ENCODE assay signal across 14 mouse cellular contexts in genomic region chr14:71234276-71234675, GRCm38 (mm10).
"Had no signal": no experiment of that assay in that cellular context is flagged by ENCODE, and none has a peak within 500 bp of the region (broad histone marks: within the 10 kb centered on the region; RNA-seq: fewer than 3 reads in every experiment).

No protein-coding gene starts in this region.

- H3K9me3 ChIP-seq: intestine, embryonic 15.5 days; liver, embryonic 13.5 days; midbrain, embryonic 12.5 days; midbrain, embryonic 15.5 days; neural tube, embryonic 13.5 days had no signal

- H3K4me2 ChIP-seq: intestine, embryonic 15.5 days; liver, embryonic 13.5 days; midbrain, embryonic 12.5 days; midbrain, embryonic 15.5 days; neural tube, embryonic 13.5 days had no signal

- H3K4me3 ChIP-seq: intestine, embryonic 15.5 days; left cerebral cortex, adult 2 months; liver, embryonic 13.5 days; midbrain, embryonic 12.5 days; midbrain, embryonic 15.5 days; myocyte; neural tube, embryonic 13.5 days had no signal

- H3K27me3 ChIP-seq: intestine, embryonic 15.5 days; liver, embryonic 13.5 days; midbrain, embryonic 12.5 days; midbrain, embryonic 15.5 days; neural tube, embryonic 13.5 days had no signal

- ATAC-seq: intestine, embryonic 15.5 days; midbrain, embryonic 15.5 days had no signal

- H3K4me1 ChIP-seq: intestine, embryonic 15.5 days; midbrain, embryonic 12.5 days; midbrain, embryonic 15.5 days; neural tube, embryonic 13.5 days had no signal

- H3K36me3 ChIP-seq: intestine, embryonic 15.5 days; liver, embryonic 13.5 days; midbrain, embryonic 12.5 days; midbrain, embryonic 15.5 days; neural tube, embryonic 13.5 days had no signal

- H3K27ac ChIP-seq: intestine, embryonic 15.5 days; left cerebral cortex, adult 2 months; liver, embryonic 13.5 days; midbrain, embryonic 12.5 days; midbrain, embryonic 15.5 days; neural tube, embryonic 13.5 days had no signal

- DNase-seq: kidney, adult 18-20 months; layer of hippocampus, postnatal 36 days; liver, embryonic 13.5 days; retina, postnatal 1 day; right cerebral cortex, postnatal 25 days; spleen, adult 18-20 months; thymus, adult 18-20 months; thymus, postnatal 36 days had no signal

- H3K9ac ChIP-seq: intestine, embryonic 15.5 days; liver, embryonic 13.5 days; midbrain, embryonic 12.5 days; midbrain, embryonic 15.5 days; neural tube, embryonic 13.5 days had no signal
